Mouse (Mus musculus): ENCODE results near the gene Cd93. TPM values are rescaled to one million over a fixed set of nuclear protein-coding genes. Genes with fewer than 3 reads are reported as not detected.

Cd93 gene
- polyA plus RNA-seq, 1 experiment from 2014 or later = 8.5 TPM

DNA sequence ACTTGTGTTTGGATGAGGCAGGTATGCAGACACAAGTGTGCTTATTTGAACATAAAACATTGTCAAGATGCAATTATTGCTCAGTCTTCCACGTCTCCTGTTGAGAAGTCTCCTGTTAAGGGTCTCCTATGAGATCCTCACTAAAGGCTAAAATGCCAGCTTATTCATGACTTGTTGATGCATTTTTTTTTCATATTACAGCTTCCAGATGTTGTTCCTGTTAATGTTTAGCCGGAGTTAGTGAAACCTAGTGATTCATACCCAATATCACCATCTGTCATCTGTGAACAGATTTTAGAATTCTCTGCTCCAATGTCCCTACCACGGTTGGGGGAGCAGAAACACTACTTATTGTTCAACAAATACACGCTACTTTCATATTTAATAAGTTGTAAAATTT lies 12.4 kb downstream of the Cd93 start:
- H3K27me3 ChIP-seq (replicated peaks; ENCODE audit: control insufficient read depth, insufficient read depth, low read length) = no peaks in the 10 kb centered on the region
- WGBS = 83% methylated on average over 4 of the region's 4 CpGs

DNA sequence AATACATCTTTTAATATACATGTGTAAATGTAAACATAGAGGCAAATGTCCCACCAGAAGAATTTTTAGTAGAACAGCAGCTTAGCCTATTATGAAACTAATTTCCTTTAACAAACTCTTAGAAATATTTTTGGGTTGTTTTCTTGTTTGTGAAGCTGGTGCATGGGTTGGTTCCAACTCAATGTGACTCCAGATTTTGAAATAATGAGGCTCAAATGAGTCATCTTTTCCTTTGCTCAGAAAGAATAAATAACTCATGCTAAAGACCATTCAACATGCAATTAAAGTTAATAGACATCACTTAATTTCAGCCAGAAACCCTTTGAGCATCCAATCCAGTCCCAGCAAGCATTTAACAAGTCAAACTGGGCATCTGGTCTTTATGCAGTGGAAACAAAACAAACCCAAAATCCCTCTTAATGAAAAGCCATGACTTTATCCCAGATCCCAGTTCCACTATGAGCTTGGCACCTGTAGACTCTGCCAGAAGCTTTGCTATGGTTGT lies 14.3 kb downstream of the Cd93 start:
- no peaks in the 10 kb centered on the region for H3K9me3 ChIP-seq (replicated peaks; ENCODE audit: control insufficient read depth, low read length)
- no peaks in the 10 kb centered on the region for H3K4me1 ChIP-seq (ENCODE audit: control insufficient read depth, insufficient read depth, low read length)
- no peak overlapping the region for H3K4me2 ChIP-seq (ENCODE audit: low read length)
- no peak overlapping the region for H3K4me3 ChIP-seq (ENCODE audit: low read depth, low read length)
- no peak for ATAC-seq
- no peaks in the 10 kb centered on the region for H3K27me3 ChIP-seq (replicated peaks; ENCODE audit: control insufficient read depth, insufficient read depth, low read length)
- no peak overlapping the region for H3K9ac ChIP-seq (ENCODE audit: low read length)
- DNase-seq (ENCODE audit: low spot score) = peak; percentile 17
- no peaks in the 10 kb centered on the region for H3K36me3 ChIP-seq (ENCODE audit: control insufficient read depth, insufficient read depth, low read length)
- no peak overlapping the region for H3K27ac ChIP-seq (ENCODE audit: low read depth, low read length)

More for the DNA sequence above, 12.4 kb downstream of the Cd93 start:
- Histone ChIP-seq H3K36me3 (ENCODE audit: control insufficient read depth, insufficient read depth, low read length) (no peaks in the 10 kb centered on the region), H3K4me2 (ENCODE audit: low read length) (no peak overlapping the region), H3K4me3 (ENCODE audit: low read depth, low read length) (no peak overlapping the region), H3K27ac (ENCODE audit: low read depth, low read length) (no peak overlapping the region), H3K4me1 (ENCODE audit: control insufficient read depth, insufficient read depth, low read length) (no peaks in the 10 kb centered on the region), H3K9ac (ENCODE audit: low read length) (no peak overlapping the region), H3K9me3 (replicated peaks; ENCODE audit: control insufficient read depth, low read length) (no peaks in the 10 kb centered on the region)
- DNase-seq (ENCODE audit: low spot score) (no peak), ATAC-seq (no peak)

GRCm38 (mm10) chr2:148428523-148428922 lies 14.8 kb downstream of the Cd93 start:
- no peak overlapping the region for H3K27ac ChIP-seq (ENCODE audit: low read depth, low read length)
- no peak overlapping the region for H3K4me2 ChIP-seq (ENCODE audit: low read length)
- no peak overlapping the region for H3K4me3 ChIP-seq (ENCODE audit: low read depth, low read length)
- H3K9me3 ChIP-seq (replicated peaks; ENCODE audit: control insufficient read depth, low read length) = no peaks in the 10 kb centered on the region
- H3K27me3 ChIP-seq (replicated peaks; ENCODE audit: control insufficient read depth, insufficient read depth, low read length) = no peaks in the 10 kb centered on the region
- H3K36me3 ChIP-seq (ENCODE audit: control insufficient read depth, insufficient read depth, low read length) = no peaks in the 10 kb centered on the region
- ATAC-seq (no peak), DNase-seq (ENCODE audit: low spot score) (no peak)
- 88% methylated on average over 3 of the region's 3 CpGs for WGBS
- no peak overlapping the region for H3K9ac ChIP-seq (ENCODE audit: low read length)
- H3K4me1 ChIP-seq (ENCODE audit: control insufficient read depth, insufficient read depth, low read length) = no peaks in the 10 kb centered on the region

DNA sequence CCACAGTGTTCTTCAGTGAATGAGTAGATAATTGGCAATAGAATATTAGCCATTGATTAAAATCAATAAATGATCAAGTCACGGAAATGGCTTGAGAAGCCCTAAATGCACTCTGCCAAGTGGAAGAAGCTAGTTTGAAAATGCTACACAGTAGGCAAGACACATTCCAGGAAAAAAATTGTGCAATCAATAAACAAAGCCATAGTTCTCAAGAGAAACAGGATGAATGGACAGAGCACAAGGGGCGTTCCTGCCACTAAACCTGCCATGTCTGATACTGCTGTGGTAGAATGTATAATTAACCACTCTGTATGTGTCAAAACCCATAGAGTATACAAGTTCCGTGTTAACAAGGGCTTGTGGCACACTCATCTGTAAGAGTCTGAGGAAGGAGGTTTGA lies 15.8 kb downstream of the Cd93 start:
- H3K9me3 ChIP-seq (replicated peaks; ENCODE audit: control insufficient read depth, low read length) = no peaks in the 10 kb centered on the region
- H3K27ac ChIP-seq (ENCODE audit: low read depth, low read length) = no peak overlapping the region
- no peaks in the 10 kb centered on the region for H3K36me3 ChIP-seq (ENCODE audit: control insufficient read depth, insufficient read depth, low read length)
- ATAC-seq (no peak), DNase-seq (ENCODE audit: low spot score) (no peak)
- H3K4me3 ChIP-seq (ENCODE audit: low read depth, low read length) = no peak overlapping the region
- no peaks in the 10 kb centered on the region for H3K27me3 ChIP-seq (replicated peaks; ENCODE audit: control insufficient read depth, insufficient read depth, low read length)
- H3K4me2 ChIP-seq (ENCODE audit: low read length) = no peak overlapping the region
- 72% methylated on average over 3 of the region's 3 CpGs for WGBS
- H3K9ac ChIP-seq (ENCODE audit: low read length) = no peak overlapping the region
- H3K4me1 ChIP-seq (ENCODE audit: control insufficient read depth, insufficient read depth, low read length) = no peaks in the 10 kb centered on the region

DNA sequence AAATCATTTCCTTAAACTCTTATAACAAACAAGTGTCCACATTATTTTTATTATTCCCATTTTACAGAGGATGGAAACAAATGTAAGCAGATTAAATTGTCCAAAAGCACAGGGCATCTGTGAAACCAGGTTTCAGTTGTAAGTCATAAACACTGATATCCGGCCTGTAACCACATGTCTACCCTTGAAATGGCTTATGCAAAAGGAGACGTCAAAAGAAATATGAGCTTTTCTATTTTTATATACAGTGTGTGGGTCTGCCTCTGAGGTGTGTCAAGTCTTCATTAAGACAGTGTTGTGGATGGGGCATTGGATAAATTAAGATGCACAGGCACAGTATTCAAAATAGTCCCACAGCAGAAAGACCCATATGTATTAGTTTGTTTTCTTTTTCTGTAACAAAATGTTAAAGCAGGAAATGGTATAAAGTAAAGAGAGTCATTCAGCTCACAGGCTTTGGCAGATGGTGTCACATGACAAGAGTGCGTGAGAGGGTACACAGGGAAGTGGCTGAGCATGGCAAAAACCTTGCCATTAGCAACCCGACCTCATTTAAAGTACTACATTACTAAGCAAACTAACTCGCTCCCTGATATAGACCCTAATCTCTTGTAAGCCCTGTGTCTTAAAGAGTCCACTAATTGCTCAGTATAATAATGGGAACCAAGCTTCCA lies 17.5 kb downstream of the Cd93 start:
- H3K27ac ChIP-seq (ENCODE audit: low read depth, low read length) = no peak overlapping the region
- no peaks in the 10 kb centered on the region for H3K4me1 ChIP-seq (ENCODE audit: control insufficient read depth, insufficient read depth, low read length)
- no peaks in the 10 kb centered on the region for H3K36me3 ChIP-seq (ENCODE audit: control insufficient read depth, insufficient read depth, low read length)
- H3K27me3 ChIP-seq (replicated peaks; ENCODE audit: control insufficient read depth, insufficient read depth, low read length) = no peaks in the 10 kb centered on the region
- DNase-seq (ENCODE audit: low spot score) = no peak
- H3K4me3 ChIP-seq (ENCODE audit: low read depth, low read length) = no peak overlapping the region
- H3K9me3 ChIP-seq (replicated peaks; ENCODE audit: control insufficient read depth, low read length) = no peaks in the 10 kb centered on the region
- H3K4me2 ChIP-seq (ENCODE audit: low read length) = no peak overlapping the region
- no peak for ATAC-seq
- 74% methylated on average over 5 of the region's 5 CpGs for whole genome bisulfite sequencing
- no peak overlapping the region for H3K9ac ChIP-seq (ENCODE audit: low read length)

DNA sequence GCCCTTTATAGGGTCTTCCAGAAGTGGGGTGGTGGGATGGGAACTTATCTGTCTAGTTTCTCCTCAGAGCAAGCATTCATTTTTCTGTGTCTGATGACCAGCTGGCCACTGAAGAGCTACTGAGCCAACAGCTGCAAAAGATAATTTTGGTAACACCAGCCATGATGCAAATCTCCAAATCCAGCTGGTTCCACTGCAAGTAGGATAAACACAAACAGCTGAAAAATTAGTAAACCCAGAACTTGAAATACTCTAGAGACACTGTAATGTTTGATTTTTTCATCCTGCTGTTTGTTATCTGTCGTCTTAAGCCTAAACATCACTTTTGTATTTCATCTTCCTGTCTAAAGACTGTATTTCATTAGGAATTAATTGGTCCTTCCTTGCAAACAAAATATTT lies 21.7 kb downstream of the Cd93 start:
- no peak overlapping the region for H3K4me3 ChIP-seq (ENCODE audit: low read depth, low read length)
- 75% methylated on average over 1 of the region's 1 CpGs for WGBS

GRCm38 (mm10) chr2:148421112-148421511 lies 22.3 kb downstream of the Cd93 start:
- 63% methylated on average over 1 of the region's 1 CpGs for WGBS
- Histone ChIP-seq H3K9ac (ENCODE audit: low read length) (no peak overlapping the region), H3K9me3 (replicated peaks; ENCODE audit: control insufficient read depth, low read length) (no peaks in the 10 kb centered on the region), H3K36me3 (ENCODE audit: control insufficient read depth, insufficient read depth, low read length) (no peaks in the 10 kb centered on the region), H3K4me2 (ENCODE audit: low read length) (no peak overlapping the region), H3K27me3 (replicated peaks; ENCODE audit: control insufficient read depth, insufficient read depth, low read length) (no peaks in the 10 kb centered on the region), H3K4me3 (ENCODE audit: low read depth, low read length) (no peak overlapping the region), H3K27ac (ENCODE audit: low read depth, low read length) (no peak overlapping the region), H3K4me1 (ENCODE audit: control insufficient read depth, insufficient read depth, low read length) (no peaks in the 10 kb centered on the region)
- ATAC-seq (no peak), DNase-seq (ENCODE audit: low spot score) (no peak)

More for the DNA sequence above, 21.7 kb downstream of the Cd93 start:
- DNase-seq (ENCODE audit: low spot score) = no peak
- Histone ChIP-seq H3K27me3 (replicated peaks; ENCODE audit: control insufficient read depth, insufficient read depth, low read length) (no peaks in the 10 kb centered on the region), H3K4me1 (ENCODE audit: control insufficient read depth, insufficient read depth, low read length) (no peaks in the 10 kb centered on the region), H3K4me2 (ENCODE audit: low read length) (no peak overlapping the region), H3K36me3 (ENCODE audit: control insufficient read depth, insufficient read depth, low read length) (no peaks in the 10 kb centered on the region), H3K9ac (ENCODE audit: low read length) (no peak overlapping the region), H3K27ac (ENCODE audit: low read depth, low read length) (no peak overlapping the region), H3K9me3 (replicated peaks; ENCODE audit: control insufficient read depth, low read length) (no peaks in the 10 kb centered on the region)
- ATAC-seq = no peak

GRCm38 (mm10) chr2:148419776-148420175 lies 23.6 kb downstream of the Cd93 start:
- Histone ChIP-seq H3K27ac (ENCODE audit: low read depth, low read length) (no peak overlapping the region), H3K36me3 (ENCODE audit: control insufficient read depth, insufficient read depth, low read length) (no peaks in the 10 kb centered on the region), H3K4me2 (ENCODE audit: low read length) (no peak overlapping the region), H3K9me3 (replicated peaks; ENCODE audit: control insufficient read depth, low read length) (no peaks in the 10 kb centered on the region), H3K4me3 (ENCODE audit: low read depth, low read length) (no peak overlapping the region), H3K4me1 (ENCODE audit: control insufficient read depth, insufficient read depth, low read length) (no peaks in the 10 kb centered on the region), H3K27me3 (replicated peaks; ENCODE audit: control insufficient read depth, insufficient read depth, low read length) (no peaks in the 10 kb centered on the region), H3K9ac (ENCODE audit: low read length) (no peak overlapping the region)
- DNase-seq (ENCODE audit: low spot score) (no peak), ATAC-seq (no peak)
- 81% methylated on average over 2 of the region's 2 CpGs for WGBS

DNA sequence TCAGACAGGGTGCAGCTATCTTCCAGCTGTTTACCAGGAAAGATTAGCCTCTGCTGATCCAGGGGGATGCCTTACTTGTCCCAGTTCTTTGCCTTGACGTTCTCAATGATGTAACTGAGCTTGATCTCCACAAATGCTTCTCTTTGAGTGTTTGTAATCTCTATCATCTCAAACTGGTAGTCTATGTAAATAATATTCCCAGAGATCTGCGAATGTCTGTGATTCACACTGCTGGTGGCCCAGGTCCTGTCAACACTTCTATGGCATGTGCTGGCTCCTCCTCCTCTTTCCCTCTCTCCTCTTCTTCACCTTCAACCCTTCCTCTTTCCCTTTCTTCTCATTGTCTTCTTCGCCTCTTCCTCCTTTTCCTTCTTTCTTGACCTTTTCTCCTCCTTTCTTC lies 24.2 kb downstream of the Cd93 start:
- Histone ChIP-seq H3K9me3 (replicated peaks; ENCODE audit: control insufficient read depth, low read length) (no peaks in the 10 kb centered on the region), H3K27me3 (replicated peaks; ENCODE audit: control insufficient read depth, insufficient read depth, low read length) (no peaks in the 10 kb centered on the region), H3K4me1 (ENCODE audit: control insufficient read depth, insufficient read depth, low read length) (no peaks in the 10 kb centered on the region), H3K9ac (ENCODE audit: low read length) (no peak overlapping the region), H3K27ac (ENCODE audit: low read depth, low read length) (no peak overlapping the region), H3K4me3 (ENCODE audit: low read depth, low read length) (no peak overlapping the region), H3K4me2 (ENCODE audit: low read length) (no peak overlapping the region), H3K36me3 (ENCODE audit: control insufficient read depth, insufficient read depth, low read length) (no peaks in the 10 kb centered on the region)
- WGBS = 79% methylated on average over 3 of the region's 3 CpGs
- ATAC-seq (no peak), DNase-seq (ENCODE audit: low spot score) (no peak)

Measured in forebrain, embryonic 14.5 days (tissue).